Mouse (Mus musculus) megakaryocyte-erythroid progenitor cell, adult 5-6 weeks (primary cell): ENCODE data around the gene Masp2. TPM values are rescaled to one million over a fixed set of nuclear protein-coding genes. Genes with fewer than 3 reads are reported as not detected.

Experiments
- ATAC-seq: replicated peaks from 2 replicates; pipeline ENCODE4 v1.8.0; 2016; ENCODE audit warnings: mild to moderate bottlenecking, inconsistent platforms; ENCODE audit not compliant: severe bottlenecking, poor library complexity, low FRiP score, low TSS enrichment
- total RNA-seq, 2 experiments: library from RNA; stranded (forward) in 1 of 2; stranded (reverse) in 1 of 2; fragments of 200-1000, 215-1000 nt in 1 of 2; fragments of >200 nt in 1 of 2; fragmentation: Nextera tagmentation in 1 of 2; gene quantifications; 2 replicates each; pipeline ENCODE4 v1.2.3; 2014 to 2017

Gene Masp2
- not detected in 2 replicates for total RNA-seq (2014; fragmentation: Nextera tagmentation)
- total RNA-seq (2017) = 0.33 TPM in 1 of 2 replicates, not detected in the other

GRCm38 (mm10) chr4:148602357-148603120 is at the start of gene Masp2:
Gene Masp2 (plus strand): TSS chr4:148602554.
- ATAC-seq = no peak

DNA sequence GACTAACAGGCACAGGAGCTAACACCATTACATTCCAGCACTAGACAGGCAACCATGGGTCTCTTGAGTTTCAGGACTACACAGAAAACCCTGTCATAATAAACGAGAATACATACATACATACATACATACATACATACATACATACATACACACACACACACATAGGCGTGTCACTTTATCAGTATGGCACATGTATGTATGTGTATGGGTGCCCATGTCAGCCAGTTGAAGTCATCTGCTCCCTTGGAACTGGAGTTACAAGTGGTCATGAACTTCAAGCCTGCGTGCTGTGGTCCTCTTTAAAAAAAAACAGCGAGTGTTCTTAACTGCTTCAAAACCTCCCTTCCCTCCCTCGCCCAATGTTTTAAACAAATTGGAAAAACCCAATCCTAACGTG is 44.6 kb upstream of the Masp2 start:
- ATAC-seq = 0 out of 2 replicates have a peak, but pooled peaks have one; percentile 28

- peak; percentile 89 for ATAC-seq
Measured at GRCm38 (mm10) chr4:148558297-148559000, 43.9 kb upstream of the Masp2 start, which contains the start of gene Exosc10. Gene Exosc10 (plus strand): TSS chr4:148558429.

- ATAC-seq = no peak
Measured at GRCm38 (mm10) chr4:148562676-148563075, 39.7 kb upstream of the Masp2 start.

GRCm38 (mm10) chr4:148563595-148563994 is 38.8 kb upstream of the Masp2 start:
- ATAC-seq = no peak

DNA sequence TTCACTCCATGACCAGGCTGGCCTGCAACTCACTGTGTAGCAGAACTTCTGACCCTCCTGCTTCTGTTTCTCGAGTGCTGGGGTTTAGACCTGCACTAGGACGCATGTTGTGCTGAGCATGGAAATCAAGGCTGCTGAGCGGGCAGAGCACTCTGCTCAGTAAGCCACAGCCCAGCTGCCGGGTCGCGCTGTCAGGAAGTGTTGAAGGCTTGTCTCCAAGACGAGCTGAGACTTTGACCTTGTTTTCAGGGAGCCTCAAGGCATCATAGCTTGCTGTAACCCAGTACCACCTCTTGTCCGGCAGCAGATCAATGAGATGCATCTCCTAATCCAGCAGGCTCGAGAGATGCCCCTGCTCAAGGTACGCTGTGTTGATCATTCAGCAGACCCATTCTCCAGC is 32.2 kb upstream of the Masp2 start:
- ATAC-seq = no peak

GRCm38 (mm10) chr4:148570693-148571295 is 31.6 kb upstream of the Masp2 start:
- ATAC-seq = no peak

DNA sequence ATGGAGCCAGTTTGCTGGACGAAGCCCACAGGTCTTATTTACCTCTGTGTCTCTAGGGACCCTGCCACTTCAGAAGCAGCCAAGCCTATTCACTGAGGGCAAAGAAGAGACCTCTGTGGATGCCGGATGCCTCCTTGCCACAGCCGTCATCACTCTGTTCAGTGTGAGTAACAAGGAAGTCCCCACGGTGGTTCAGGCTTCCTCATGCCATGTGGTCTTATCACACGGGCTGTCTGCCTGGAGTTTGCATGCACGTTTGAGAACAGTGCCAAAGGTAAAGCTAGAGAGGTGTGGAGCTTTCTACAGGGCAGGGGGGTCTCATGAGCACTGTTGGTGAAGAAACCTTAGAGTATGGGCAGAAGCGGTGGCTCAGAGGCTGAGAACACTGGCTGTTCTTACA is 29.1 kb upstream of the Masp2 start:
- no peak for ATAC-seq

DNA sequence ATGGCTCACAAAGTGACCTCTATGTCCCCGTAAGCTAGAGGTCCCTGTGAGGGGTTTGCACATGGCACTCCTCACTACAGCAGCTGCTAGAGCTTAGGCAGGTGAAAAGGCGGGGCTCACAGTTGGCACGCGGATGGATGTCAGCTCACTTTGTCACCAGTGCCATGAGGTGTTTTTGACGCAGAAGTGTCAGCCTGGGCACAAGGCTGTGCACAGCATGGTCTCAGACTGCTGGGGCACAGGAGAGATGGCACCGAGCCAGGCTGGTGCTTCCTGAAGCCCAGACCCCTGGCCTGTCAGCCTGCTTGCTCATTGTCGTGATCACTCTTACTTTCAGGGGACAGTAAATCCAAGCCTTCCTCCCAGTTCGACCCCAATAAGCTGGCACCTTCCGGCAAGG is 21.6 kb upstream of the Masp2 start:
- ATAC-seq = no peak

- ATAC-seq = no peak
Measured at GRCm38 (mm10) chr4:148581422-148581821, 20.9 kb upstream of the Masp2 start.

DNA sequence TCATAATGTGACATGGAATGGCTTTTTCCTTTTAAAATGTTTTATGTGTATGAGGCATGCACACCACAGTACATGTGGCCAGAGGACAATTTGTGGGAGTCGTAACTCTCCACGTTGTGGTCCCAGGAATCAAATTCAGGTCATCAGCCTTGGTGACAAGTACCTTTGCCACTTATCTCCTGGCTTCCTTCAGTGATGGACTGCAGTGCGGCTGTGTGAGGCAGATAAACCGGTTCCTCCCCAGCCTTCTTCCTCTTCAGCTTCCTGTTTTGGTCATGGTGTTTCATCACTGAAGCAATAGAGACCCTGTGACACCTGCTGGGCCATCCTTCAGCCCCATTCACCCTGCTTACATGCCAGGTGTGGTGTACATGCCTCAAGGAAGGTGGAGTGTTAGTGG is 19.1 kb upstream of the Masp2 start:
- peak; percentile 66 for ATAC-seq

GRCm38 (mm10) chr4:148586648-148587047 is 15.7 kb upstream of the Masp2 start:
- ATAC-seq = no peak

GRCm38 (mm10) chr4:148588793-148589192 is 13.6 kb upstream of the Masp2 start:
- ATAC-seq = no peak

DNA sequence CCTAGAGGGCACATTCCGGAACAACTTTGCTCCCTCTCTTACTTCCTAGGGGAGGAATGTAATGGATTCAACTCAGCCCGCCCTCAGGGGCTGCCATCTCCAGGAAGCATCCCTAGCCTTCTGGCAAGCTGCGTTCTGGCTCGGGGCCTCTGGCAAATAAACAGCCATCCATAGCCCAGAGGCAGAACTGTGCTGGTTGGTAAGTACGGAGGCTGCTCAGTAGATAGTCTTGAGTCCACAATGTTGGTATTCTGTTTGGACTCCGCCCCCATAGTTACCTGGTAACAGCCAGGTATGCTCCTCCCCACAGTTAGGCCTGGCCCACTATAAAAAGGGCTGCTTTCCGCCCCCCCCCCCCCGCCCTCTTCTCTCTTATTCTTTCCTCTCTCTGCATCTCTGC is 12.8 kb upstream of the Masp2 start:
- ATAC-seq = no peak

DNA sequence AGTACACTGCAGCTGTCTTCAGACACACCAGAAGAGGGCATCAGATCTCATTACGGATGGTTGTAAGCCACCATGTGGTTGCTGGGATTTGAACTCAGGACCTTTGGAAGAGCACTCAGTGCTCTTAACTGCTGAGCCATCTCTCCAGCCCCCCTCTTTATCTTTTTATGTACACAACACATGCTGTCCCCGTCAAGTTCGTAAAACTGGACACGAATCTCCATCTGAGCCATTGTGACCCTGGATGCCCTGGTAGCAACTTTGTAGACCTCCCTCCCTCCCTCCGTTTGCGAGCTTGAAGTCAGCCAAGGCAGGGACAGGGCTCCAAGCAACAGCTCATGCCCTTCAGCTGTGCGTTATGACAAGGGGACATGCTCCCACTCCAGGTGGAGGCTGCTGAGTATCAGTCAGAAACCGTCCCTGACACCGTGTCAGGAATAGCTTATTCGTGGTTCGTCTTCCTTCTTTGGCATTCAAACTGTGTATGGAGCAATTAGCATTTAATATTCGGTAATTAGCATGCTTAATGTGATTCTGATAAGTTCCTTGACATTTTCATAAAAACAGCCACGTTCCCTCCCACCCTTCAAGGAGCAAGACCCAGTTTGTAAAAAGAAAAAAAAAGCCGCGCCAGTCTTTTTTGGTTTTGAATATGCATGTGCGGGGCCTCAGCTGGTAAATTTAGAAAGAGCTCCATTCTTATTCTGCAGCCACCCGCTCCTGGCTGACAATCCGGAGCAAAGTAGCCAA is 11.8 kb upstream of the Masp2 start:
- ATAC-seq = peak; percentile 39

- ATAC-seq = peak; percentile 96
Measured at GRCm38 (mm10) chr4:148591171-148591630, 11.2 kb upstream of the Masp2 start, which contains the start of gene Srm. Gene Srm (plus strand): TSS chr4:148591503.

DNA sequence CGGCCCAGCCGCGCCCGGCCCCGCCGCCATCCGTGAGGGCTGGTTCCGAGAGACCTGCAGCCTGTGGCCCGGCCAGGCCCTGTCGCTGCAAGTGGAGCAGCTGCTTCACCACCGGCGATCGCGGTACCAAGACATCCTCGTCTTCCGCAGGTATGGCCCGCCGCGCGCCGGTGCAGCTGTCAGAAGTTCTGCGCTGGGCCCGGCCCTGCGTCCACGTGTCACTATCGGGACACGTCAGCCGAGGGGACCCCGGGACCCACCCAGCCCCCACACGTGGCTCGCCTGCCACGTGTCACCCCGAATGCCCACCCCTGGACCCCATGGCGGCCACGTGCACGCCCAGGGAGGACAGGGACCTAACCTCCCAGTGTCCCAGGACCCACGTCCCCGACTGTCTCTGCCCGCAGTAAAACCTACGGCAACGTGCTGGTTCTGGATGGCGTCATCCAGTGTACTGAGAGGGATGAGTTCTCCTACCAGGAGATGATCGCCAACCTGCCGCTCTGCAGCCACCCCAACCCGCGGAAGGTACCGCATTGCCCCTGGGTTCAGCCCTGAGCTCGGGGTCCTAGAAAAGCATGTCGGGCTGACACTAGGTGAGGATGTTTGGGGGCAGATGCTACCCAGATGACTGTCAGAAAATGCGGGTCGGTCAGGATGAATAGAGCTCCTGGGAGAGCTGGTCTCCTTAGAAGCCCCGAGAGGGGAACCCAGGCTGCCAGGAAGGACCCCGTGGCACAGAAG is 10.5 kb upstream of the Masp2 start:
- ATAC-seq = 0 out of 2 replicates have a peak, but pooled peaks have one; percentile 2

GRCm38 (mm10) chr4:148593996-148594395 is 8.4 kb upstream of the Masp2 start:
- no peak for ATAC-seq

DNA sequence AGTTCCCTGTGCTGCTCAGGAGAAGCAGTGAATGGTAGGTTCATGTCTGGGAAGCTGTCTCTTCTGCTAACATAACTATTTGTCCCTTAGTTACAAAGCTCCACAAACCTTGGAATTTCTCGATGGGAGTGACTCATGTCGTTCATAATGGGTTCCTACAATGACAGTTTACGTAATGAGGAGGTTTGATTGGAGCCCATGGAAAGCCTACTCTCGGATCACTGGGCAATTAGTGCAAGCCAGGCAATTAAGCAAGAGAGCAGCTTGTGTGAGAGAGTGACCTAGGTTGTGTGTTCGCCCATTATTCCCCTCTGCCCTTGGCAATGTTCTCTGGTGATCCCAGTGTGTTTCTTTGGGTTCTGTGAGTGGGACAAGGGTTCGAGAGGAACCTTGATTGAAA is 6.4 kb upstream of the Masp2 start:
- ATAC-seq = no peak
